Mouse (Mus musculus) liver, embryonic 14.5 days (tissue): ENCODE measurements around the gene Blvra. TPM values are rescaled to one million over a fixed set of nuclear protein-coding genes. Genes with fewer than 3 reads are reported as not detected.

ENCODE experiments used
- ATAC-seq: fragments of 200-750 bp; cut with Nextera tagmentation; 2 replicates; pipeline ENCODE4 v1.8.0; 2017; ENCODE audit warnings: moderate number of reproducible peaks, mild to moderate bottlenecking, moderate library complexity; ENCODE audit not compliant: insufficient read depth
- DNase-seq, 3 experiments: peaks; one replicate each; pipeline ENCODE4 v3.0.0-alpha.2; 2012 to 2013; ENCODE audit warnings: low read depth in 3 of 3, low spot score in 3 of 3
- H3K27ac ChIP-seq: fragments of 300-500 bp; sonication (generic); 2 replicates; pipeline ENCODE4 v1.5.1; 2014; ENCODE audit warnings: moderate library complexity, mild to moderate bottlenecking, control low read depth, inconsistent platforms
- H3K27me3 ChIP-seq: fragments of 300-500 bp; sonication (generic); 2 replicates; pipeline ENCODE4 v1.6.1; 2014; ENCODE audit warnings: mild to moderate bottlenecking, low read length, moderate library complexity; ENCODE audit not compliant: control insufficient read depth, insufficient read depth
- H3K36me3 ChIP-seq: fragments of 300-500 bp; sonication (generic); replicated peaks from 2 replicates; pipeline ENCODE4 v1.6.1; 2014; ENCODE audit warnings: low read depth; ENCODE audit not compliant: control insufficient read depth, insufficient read depth
- H3K4me1 ChIP-seq, 2 experiments: fragments of 200-500 bp in 1 of 2; fragments of 300-500 bp in 1 of 2; sonication (generic) in 1 of 2; replicated peaks; 2 replicates each; pipeline ENCODE4 v1.6.1; 2012 to 2014; ENCODE audit warnings: antibody characterized with exemption in 1 of 2, inconsistent platforms in 1 of 2, low read length in 1 of 2; ENCODE audit not compliant: control insufficient read depth in 2 of 2, insufficient read depth in 2 of 2
- H3K4me2 ChIP-seq: fragments of 300-500 bp; sonication (generic); 2 replicates; pipeline ENCODE4 v1.6.1; 2014; ENCODE audit warnings: low read depth, mild to moderate bottlenecking, control low read depth, moderate library complexity
- H3K4me3 ChIP-seq, 2 experiments: fragments of 200-500 bp in 1 of 2; fragments of 300-500 bp in 1 of 2; sonication (generic) in 1 of 2; 2 replicates each; pipeline ENCODE4 v1.5.1; 2012 to 2014; ENCODE audit warnings: low read depth in 2 of 2, low read length in 2 of 2, mild to moderate bottlenecking in 2 of 2, control low read depth in 1 of 2, inconsistent platforms in 1 of 2, moderate library complexity in 1 of 2; ENCODE audit not compliant: insufficient read depth in 1 of 2
- H3K9ac ChIP-seq: fragments of 300-500 bp; sonication (generic); replicated peaks from 2 replicates; pipeline ENCODE4 v1.6.1; 2014; ENCODE audit warnings: mild to moderate bottlenecking, control low read depth, moderate library complexity
- H3K9me3 ChIP-seq: fragments of 300-500 bp; sonication (generic); 2 replicates; pipeline ENCODE4 v1.6.1; 2016; ENCODE audit warnings: low read length, mixed read lengths; ENCODE audit not compliant: control insufficient read depth
- CTCF ChIP-seq: IDR thresholded peaks from 2 replicates; pipeline ENCODE4 v1.5.1; 2016; ENCODE audit warnings: antibody characterized with exemption, low read depth, control low read depth
- EP300 ChIP-seq: IDR thresholded peaks from 2 replicates; pipeline ENCODE4 v1.6.1; 2016; ENCODE audit warnings: antibody characterized with exemption, low read depth
- WGBS: fragments of 180-500 bp; shearing (Covaris S2); extraction: QIAGEN DNeasy Blood & Tissue Kit; methylation state at CpG from one replicate; pipeline ENCODE4 v1.1.7; 2014; ENCODE audit not compliant: insufficient replicate concordance; 5-methylcytosine and 5-hydroxymethylcytosine counted together
- polyA plus RNA-seq, 2 experiments: library from polyadenylated mRNA; depleted of rRNA in 1 of 2; stranded (reverse) in 1 of 2; unstranded in 1 of 2; fragments of >200 nt; fragmentation: Nextera tagmentation in 1 of 2; extraction: Ambion mirVana in 1 of 2; gene quantifications; 2 replicates each; pipeline versions ENCODE4 v1.2.1 to v1.2.3; 2012 to 2014

Blvra gene
- polyA plus RNA-seq (2012; rRNA removed) = 15.3 and 25.1 TPM in 2 replicates
- 63.7 and 65.1 TPM in 2 replicates for polyA plus RNA-seq (2014; fragmentation: Nextera tagmentation; extraction: Ambion mirVana)

DNA sequence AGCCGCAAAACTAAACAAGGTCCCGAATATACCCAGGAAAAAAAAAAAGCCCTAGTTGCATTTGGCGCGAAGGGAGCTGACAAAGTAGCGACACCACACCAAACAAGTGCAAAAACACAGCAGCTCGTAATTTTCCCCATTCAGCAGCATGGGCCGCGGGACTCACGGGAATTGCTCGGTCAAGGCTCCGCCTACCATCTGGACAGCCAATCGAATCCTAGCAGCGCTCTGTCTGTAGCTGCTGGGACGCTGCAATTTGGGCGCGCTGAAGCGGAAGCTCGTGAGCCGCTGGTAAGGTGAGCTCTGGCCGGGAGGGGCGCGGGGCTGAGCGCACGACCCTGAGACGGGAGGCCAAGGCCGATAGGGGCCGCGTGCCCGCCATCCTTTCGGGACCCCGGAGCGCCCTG, at the start of gene Blvra:
TSS of gene Blvra (plus strand) at position 231 of the 407 bp plus-strand sequence.
- Histone ChIP-seq H3K4me3 (peak within 1 kb of the TSS; percentile 70 to 86), H3K4me2 (peak within 1 kb of the TSS; percentile 94), H3K27me3 (no peaks in the 10 kb centered on the region), H3K4me1 (peaks cover 0 to 6% of the 10 kb centered on the region in 2 experiments; a peak in 2 of 4 replicates), H3K9me3 (no peaks in the 10 kb centered on the region), H3K36me3 (no peaks in the 10 kb centered on the region; the same call in none of the 2 replicates), H3K9ac (peak within 1 kb of the TSS; percentile 85), H3K27ac (peak within 1 kb of the TSS; percentile 45)
- 0% methylated on average over 32 of the region's 32 CpGs for WGBS
- peak; percentile 99 for ATAC-seq
- TF ChIP-seq CTCF (peak; percentile 41), EP300 (no peak)
- DNase-seq = peak; percentile 88 to 91 (median 89)

DNA sequence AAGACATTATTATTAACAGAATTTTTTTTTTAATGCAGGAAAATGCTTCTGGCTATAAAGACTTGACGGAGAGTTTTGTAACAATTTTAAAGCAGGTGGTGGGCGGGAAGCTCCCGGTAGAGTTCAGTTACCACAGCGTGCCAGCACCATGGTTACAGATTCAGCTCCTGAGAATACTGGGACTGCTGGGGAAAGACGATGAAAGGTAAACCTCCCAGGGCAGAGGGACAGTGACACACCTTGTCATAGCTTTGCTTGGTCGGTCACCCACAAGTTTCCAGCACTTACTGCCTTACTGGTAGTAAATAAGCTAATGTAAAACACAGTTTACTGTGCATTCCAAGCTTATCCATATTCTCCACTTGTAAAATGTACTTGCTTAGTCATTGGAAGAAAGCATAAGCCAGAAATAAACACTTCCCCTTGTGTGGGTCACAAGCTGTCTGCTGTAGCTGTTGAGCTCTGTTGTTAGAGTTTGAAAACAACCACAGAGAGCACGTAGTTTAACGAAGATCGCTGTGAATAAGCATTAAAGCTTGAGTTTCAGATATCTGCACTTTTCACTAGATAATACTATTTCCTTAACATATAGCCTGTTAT, 35.4 kb upstream of the Blvra start:
- peaks cover 10% of the 10 kb centered on the region; the same call in 1 of the 2 replicates for H3K36me3 ChIP-seq
- no peak overlapping the region for H3K9ac ChIP-seq
- no peak overlapping the region for H3K27ac ChIP-seq
- no peaks in the 10 kb centered on the region for H3K4me1 ChIP-seq
- H3K27me3 ChIP-seq = no peaks in the 10 kb centered on the region
- no peak for TF ChIP-seq EP300
- no peak for TF ChIP-seq CTCF
- WGBS = 86% methylated on average over 9 of the region's 9 CpGs
- H3K4me2 ChIP-seq = no peak overlapping the region
- ATAC-seq (no peak), DNase-seq (no peak)
- H3K4me3 ChIP-seq = no peak overlapping the region
- no peaks in the 10 kb centered on the region for H3K9me3 ChIP-seq

DNA sequence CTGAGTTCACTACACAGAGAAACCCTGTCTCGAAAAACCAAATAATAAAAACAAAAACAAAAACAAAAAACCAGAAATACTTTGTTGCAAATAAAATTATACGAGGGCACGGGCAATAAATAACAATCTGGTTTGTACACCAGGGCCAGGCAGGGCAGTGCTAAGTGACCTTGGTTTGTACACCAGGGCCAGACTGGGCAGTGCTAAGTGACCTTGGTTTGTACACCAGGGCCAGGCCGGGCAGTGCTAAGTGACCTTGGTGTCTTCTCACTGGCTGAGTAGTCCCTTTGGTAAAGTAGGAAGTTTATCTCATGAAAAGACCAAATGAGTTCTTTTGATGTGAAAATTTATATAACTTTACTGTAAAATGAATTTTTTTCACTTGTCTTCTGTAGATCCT, 33.2 kb upstream of the Blvra start:
- TF ChIP-seq CTCF (no peak), EP300 (no peak)
- Histone ChIP-seq H3K36me3 (peaks cover 6% of the 10 kb centered on the region), H3K4me2 (no peak overlapping the region), H3K9me3 (no peaks in the 10 kb centered on the region), H3K4me1 (no peaks in the 10 kb centered on the region), H3K9ac (no peak overlapping the region), H3K4me3 (no peak overlapping the region), H3K27ac (no peak overlapping the region), H3K27me3 (no peaks in the 10 kb centered on the region)
- DNase-seq (no peak), ATAC-seq (no peak)
- 77% methylated on average over 4 of the region's 4 CpGs for WGBS

DNA sequence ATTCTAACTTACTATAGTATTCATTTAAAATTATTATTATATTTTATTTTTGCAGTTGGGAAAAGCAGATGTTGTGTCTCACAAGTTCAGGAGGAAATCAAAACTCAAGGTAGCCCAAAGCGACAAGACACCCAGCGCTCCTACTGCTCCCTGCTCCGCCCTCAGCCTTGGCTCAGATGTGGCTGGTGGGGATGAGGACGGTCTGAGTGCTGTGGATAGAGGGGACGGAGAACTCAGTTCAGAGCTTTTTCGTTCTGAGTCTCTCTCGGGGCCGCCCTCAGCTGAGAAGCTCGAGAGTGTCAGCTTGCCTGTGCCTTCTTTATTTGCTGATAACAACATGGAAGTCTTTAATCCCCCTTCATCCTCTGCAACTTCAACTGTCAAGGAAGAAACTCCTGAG, 9.0 kb upstream of the Blvra start:
- Histone ChIP-seq H3K9me3 (no peaks in the 10 kb centered on the region), H3K36me3 (peaks cover 16% of the 10 kb centered on the region), H3K27me3 (no peaks in the 10 kb centered on the region), H3K4me3 (no peak overlapping the region), H3K27ac (no peak overlapping the region), H3K9ac (no peak overlapping the region), H3K4me2 (no peak overlapping the region), H3K4me1 (no peaks in the 10 kb centered on the region)
- TF ChIP-seq EP300 (no peak), CTCF (no peak)
- no peak for DNase-seq
- no peak for ATAC-seq
- WGBS = 83% methylated on average over 9 of the region's 9 CpGs

DNA sequence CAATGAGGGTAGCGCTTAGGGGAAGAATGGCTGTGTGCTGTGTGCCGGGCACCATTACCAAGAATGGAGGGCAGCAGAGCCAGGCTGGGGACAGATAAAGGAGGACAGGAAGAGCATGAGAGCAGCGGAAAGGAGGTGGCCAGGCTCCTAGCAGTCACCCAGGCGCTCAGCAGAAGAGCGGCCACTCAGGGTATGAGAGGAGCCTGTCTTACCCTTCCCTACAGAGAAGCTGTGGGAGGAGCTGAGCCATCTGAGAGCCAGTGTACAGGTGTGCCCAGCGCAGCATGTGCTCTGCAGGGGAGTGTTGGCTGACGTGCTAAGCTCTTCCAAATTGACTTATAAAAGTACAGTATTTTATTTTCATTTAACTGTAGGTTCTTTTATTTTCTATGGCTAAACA, 1.7 kb upstream of the Blvra start:
- DNase-seq (no peak), ATAC-seq (no peak)
- WGBS = 71% methylated on average over 7 of the region's 7 CpGs
- Histone ChIP-seq H3K4me2 (no peak overlapping the region), H3K4me1 (peaks cover 0 to 6% of the 10 kb centered on the region in 2 experiments; a peak in 2 of 4 replicates), H3K36me3 (no peaks in the 10 kb centered on the region; the same call in none of the 2 replicates), H3K27ac (no peak overlapping the region), H3K4me3 (no peak overlapping the region), H3K27me3 (no peaks in the 10 kb centered on the region), H3K9ac (no peak overlapping the region), H3K9me3 (no peaks in the 10 kb centered on the region)
- TF ChIP-seq CTCF (no peak), EP300 (no peak)
